Comparison of ENCODE assay signal across 8 mouse cellular contexts in the genomic region with DNA sequence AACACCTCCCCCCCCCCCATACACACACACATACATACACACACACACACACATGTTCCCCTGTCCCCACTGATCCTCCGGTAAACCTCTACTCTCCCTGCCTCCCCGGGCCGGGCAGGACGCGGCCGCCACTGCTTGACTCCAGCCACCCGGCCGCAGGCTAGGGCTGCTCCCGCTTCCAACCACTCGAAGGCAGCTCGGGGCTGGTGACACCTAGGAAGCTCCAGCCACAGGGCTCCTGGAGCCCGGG. TPM values are rescaled to one million over a fixed set of nuclear protein-coding genes. Genes with fewer than 3 reads are reported as not detected.
DNase-seq lines count a peak whose midpoint lies in the region; ATAC-seq lines count a peak whose summit lies in the region.

No protein-coding gene starts in this region.

- WGBS in limb, embryonic 12.5 days: 2% methylated on average over 12 of the region's 12 CpGs
- WGBS in neural tube, embryonic 13.5 days: under 1% methylated on average over 12 of the region's 12 CpGs

- H3K4me3 ChIP-seq in limb, embryonic 12.5 days (replicated peaks): peak overlapping the region; percentile 74
- peak overlapping the region; percentile 93 for H3K4me3 ChIP-seq in neural tube, embryonic 13.5 days

- 0 out of 2 replicates have a peak, but pooled peaks have one; percentile 8 for ATAC-seq in cerebellum, adult (ENCODE audit: insufficient number of reproducible peaks, low FRiP score, low TSS enrichment)
- peak; percentile 58 for ATAC-seq in limb, embryonic 12.5 days (ENCODE audit: insufficient number of reproducible peaks, insufficient read depth, low FRiP score, low TSS enrichment, low read depth)
- ATAC-seq in neural tube, embryonic 13.5 days (ENCODE audit: low read depth): peak; percentile 44

- H3K36me3 ChIP-seq in limb, embryonic 12.5 days: no peaks in the 10 kb centered on the region
- no peaks in the 10 kb centered on the region for H3K36me3 ChIP-seq in neural tube, embryonic 13.5 days

- peak overlapping the region; percentile 96 for H3K27ac ChIP-seq in limb, embryonic 12.5 days
- peak overlapping the region; percentile 100 for H3K27ac ChIP-seq in neural tube, embryonic 13.5 days (replicated peaks)

- peak overlapping the region; percentile 91 for H3K9ac ChIP-seq in limb, embryonic 12.5 days (replicated peaks)
- H3K9ac ChIP-seq in neural tube, embryonic 13.5 days: peak overlapping the region; percentile 96

- H3K4me2 ChIP-seq in limb, embryonic 12.5 days: peak overlapping the region; percentile 90
- H3K4me2 ChIP-seq in neural tube, embryonic 13.5 days: peak overlapping the region; percentile 81

- peaks cover 61% of the 10 kb centered on the region for H3K27me3 ChIP-seq in limb, embryonic 12.5 days
- H3K27me3 ChIP-seq in neural tube, embryonic 13.5 days: no peaks in the 10 kb centered on the region

- no peaks in the 10 kb centered on the region for H3K9me3 ChIP-seq in limb, embryonic 12.5 days
- no peaks in the 10 kb centered on the region for H3K9me3 ChIP-seq in neural tube, embryonic 13.5 days

- H3K4me1 ChIP-seq in limb, embryonic 12.5 days (replicated peaks): peaks cover 50% of the 10 kb centered on the region
- H3K4me1 ChIP-seq in neural tube, embryonic 13.5 days (replicated peaks): peaks cover 46% of the 10 kb centered on the region

- DNase-seq in cerebellum, adult 11-12 months: no peak
- peak; percentile 28 for DNase-seq in ovary, adult 18-20 months (ENCODE audit: low spot score)
- DNase-seq in ovary, postnatal 36 days (ENCODE audit: low spot score): no peak
- no peak for DNase-seq in right cerebral cortex, postnatal 10 days (ENCODE audit: low spot score in 2 of 2)
- DNase-seq in layer of hippocampus, adult 18-20 months (ENCODE audit: low spot score in 2 of 2): no peak

RNA-seq across cellular contexts. Expression of gene Pknox2, which starts 0.9 kb away (rescaled TPM):
- polyA plus RNA-seq in limb, embryonic 12.5 days (2016; fragmentation: Nextera tagmentation; extraction: Ambion mirVana): 15.5 and 18.6 TPM in 2 replicates
- 59.2 and 65.0 TPM in 2 replicates for polyA plus RNA-seq in neural tube, embryonic 13.5 days (2015; fragmentation: Nextera tagmentation; extraction: Ambion mirVana)
- total RNA-seq in layer of hippocampus, adult 18-20 months (2021): 10 to 100 TPM; 38.3 to 39.2 TPM

Comparison
In these comparisons a context has a peak if more than half of its experiments do, and no peak if none do; other contexts are left out.
1. ATAC-seq: peak in every context shown above with its lines; median percentile 58 in limb, embryonic 12.5 days; 44 in neural tube, embryonic 13.5 days; 8 in cerebellum, adult.